Mouse (Mus musculus) cerebellum, adult 8-10 months (tissue): ENCODE measurements around the gene Xpot.

Source experiments
- DNase-seq: peaks from one replicate; pipeline ENCODE4 v3.0.0; 2022

Xpot gene

DNA sequence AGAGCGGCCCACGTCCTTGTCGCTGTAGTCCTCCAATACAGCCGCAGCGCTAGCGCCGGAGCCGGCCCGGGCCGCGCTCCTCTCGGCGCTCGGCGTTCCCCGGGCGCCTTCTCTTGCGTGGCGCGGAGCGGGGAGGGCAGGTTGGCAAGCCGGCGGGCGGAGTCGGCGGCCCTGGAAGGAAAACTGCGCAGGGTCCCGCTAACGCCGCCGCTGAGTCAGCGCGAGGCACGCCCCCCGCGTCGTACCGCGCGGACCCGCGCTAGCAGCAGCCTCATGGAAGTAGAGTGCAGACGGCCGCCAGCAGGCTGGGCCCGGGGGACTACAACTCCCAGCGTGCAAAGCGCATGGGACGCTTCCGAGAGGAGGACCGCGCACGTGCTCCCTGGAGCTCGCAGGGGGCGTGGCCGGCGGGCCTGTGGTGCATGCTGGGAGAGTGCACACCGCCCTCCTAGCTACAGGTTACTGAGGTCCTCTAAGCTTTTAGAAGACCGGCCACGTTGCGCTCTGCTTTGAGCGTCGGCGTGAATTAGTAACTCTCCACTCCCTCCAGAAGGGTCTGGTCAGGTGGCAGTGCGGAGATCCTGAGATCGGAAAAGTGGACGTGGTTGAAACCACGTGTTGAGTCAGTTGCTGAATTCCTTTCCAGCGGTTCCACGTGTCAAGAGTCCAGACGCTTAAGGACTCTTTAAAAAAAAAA, at the start of gene Xpot:
TSS of gene Xpot (minus strand) at position 147 of the 697 bp plus-strand sequence.
- DNase-seq: peak; percentile 98

DNA sequence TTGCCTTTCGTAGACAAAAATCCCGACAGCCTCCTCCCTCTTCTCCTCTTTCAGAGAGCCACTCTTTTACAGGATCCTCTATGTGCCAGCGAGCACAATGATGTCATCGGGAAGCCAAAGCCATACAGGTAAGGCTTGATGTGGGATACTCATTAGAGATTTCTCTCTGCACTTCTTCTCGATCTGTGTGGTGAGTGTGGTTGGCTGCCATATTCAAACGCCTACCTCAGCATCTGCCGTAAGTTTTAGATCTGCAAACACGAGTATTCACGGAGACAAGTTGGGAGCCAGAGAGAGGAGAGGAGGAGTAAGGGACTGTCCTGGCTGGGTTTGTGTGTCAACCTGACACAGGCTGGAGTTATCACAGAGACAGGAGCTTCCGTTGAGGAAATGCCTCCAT, 43.0 kb upstream of the Xpot start:
- DNase-seq: no peak

DNA sequence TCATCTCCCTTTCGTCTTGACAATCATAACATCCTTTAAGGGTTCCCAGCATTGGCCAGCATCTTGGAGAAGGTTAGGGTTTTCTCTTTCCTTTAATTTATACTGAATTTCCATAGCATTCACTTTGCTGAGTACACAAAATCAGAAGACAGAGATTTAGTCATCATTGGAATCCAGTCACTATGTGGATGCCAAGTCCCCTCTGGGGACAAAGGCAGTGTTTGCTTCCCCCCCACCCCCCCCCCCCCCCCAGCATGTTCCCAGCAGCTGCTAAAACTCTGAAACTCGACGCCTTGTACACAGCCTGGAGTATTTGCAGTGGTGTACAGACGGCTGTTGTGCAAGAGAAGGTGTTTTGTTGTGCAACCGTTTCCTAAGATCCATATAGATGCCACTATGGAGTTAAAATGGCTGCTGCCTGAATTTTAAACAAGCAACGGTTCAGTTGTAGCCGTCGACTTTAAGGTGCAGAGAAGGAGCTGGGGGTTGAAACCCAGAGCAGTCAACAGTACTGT, 39.6 kb upstream of the Xpot start:
- DNase-seq: no peak

DNA sequence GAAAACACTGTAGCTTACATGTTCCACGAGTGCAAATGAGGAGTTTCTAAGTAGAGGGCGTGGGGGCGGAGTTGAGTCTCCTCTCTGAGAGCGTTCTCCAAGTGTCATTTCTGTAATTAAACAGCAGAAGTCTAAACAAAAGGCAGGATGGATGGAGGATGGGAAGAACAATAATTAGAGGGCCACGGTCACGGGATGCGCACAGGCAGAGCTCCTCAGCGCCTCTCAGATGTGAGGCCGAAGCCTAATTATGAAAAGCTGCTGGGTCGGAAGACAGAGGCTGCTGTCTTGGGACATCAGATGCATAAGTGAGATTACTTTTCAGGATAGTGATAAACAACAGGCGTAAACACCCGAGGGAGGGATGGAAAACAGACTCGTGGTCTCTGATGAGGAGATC, 37.5 kb upstream of the Xpot start:
- no peak for DNase-seq

DNA sequence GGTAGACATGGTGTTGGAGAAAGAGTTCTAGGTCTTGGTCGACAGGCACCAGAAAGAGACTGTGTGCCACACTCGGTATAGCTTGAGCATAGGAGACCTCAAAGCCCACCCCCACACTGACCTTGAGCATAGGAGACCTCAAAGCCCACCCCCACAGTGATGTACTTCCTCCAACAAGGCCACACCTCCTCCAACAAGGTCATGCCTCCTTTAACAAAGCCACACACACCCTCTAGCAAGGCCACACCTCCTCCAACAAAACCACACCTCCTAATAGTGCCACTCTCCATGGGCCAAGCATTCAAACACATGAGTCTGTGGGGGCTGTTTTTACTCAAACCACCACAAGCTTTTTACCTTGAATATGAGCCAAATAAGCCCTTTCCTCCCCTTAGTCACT, 36.6 kb upstream of the Xpot start:
- no peak for DNase-seq

DNA sequence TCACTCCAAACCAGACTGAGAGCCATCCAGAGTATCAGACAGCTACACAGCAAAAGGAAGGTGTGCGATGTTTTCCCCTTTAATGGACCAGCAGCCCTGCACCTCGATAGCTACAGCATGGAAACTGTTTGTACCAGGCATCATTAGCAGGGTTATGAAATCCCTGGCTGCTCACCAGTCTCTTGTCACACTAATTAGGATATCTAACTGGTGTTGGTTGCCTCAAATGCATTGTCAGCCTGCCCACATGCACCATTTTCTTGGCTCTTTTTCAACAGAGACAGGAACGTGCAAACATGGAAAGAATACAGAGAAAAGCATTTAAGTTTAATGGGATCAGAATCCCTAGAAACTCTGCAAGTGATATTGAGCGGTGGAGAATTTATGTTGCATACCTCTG, 29.8 kb upstream of the Xpot start:
- no peak for DNase-seq

DNA sequence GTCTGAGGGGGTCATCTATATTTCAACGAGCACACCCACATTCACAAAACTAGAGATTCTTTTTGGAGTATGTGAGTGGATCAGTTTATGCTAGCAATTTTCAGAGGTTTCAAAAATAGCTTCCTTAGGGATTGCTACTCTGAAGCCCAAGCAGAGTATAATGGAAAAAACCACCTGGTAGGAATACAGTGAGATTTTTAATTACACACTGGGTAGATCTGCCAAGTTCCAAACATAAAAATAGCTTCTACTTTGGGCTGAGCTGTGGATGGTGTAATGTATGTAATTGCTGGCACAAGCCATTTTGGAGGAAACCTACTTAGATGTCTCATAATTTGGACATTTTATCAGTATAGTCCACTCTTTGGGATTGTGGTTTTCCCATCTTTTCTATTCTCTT, 26.9 kb upstream of the Xpot start:
- no peak for DNase-seq

DNA sequence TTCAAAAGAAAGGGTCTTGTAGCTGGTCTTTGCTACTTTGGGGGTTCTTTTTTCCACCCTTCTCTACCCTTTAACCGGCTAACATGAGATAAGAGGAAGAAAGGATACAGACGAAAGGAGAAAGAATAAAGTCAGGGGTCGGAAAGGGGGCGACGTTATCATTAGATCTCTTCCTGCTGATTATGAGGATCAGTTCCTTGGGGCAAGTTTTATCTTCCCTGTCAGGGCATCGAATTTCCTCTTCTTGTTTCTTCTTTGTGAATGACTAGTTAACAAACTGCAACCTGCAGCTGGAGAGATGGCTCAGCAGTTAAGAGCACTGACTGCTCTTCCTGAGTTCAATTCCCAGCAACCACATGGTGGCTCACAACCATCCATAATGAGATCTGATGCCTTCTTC, 20.2 kb upstream of the Xpot start:
- no peak for DNase-seq

DNA sequence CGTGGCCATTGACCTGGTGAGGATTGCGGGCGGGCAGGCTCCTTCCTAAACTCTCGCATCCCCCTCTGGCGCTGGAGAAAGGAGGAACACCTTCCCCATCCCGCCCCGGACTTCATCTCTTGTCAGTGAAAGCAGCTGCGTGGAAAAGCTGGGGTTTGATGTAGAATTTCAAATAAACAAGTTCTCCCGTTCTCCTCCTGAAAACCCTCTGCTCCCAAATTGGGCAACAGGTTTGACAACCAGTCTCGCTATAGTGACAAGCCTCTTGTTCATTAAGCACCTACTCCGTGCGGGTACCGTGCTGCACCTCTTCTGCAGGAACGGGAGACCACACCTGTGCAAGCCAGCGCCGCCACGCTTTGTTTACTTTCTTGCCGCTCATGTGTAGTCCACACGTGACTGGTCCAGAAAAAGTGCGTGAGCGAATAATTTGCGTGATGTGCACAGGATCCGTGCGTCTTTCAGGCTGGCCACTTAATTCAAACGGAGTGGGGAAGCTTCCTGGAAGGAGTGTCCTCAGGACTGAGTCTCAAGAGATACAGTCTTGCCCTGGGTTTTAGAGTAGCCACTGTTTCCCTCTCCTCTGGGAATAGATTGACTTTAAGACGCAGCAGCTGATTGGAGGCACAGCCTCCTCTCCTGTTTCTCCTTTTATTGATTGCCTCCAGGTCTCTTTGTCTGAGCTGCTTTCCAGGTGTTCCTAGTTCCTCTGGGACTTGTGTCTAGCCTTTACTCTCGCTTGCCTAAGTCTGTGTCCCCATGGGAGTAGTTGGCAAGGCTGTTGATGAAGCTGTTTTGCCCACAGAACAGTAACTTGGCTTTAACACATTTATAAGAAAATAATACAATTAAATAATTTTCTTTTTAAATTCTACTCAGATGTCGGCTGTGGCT, 16.2 kb upstream of the Xpot start:
- peak; percentile 11 for DNase-seq

DNA sequence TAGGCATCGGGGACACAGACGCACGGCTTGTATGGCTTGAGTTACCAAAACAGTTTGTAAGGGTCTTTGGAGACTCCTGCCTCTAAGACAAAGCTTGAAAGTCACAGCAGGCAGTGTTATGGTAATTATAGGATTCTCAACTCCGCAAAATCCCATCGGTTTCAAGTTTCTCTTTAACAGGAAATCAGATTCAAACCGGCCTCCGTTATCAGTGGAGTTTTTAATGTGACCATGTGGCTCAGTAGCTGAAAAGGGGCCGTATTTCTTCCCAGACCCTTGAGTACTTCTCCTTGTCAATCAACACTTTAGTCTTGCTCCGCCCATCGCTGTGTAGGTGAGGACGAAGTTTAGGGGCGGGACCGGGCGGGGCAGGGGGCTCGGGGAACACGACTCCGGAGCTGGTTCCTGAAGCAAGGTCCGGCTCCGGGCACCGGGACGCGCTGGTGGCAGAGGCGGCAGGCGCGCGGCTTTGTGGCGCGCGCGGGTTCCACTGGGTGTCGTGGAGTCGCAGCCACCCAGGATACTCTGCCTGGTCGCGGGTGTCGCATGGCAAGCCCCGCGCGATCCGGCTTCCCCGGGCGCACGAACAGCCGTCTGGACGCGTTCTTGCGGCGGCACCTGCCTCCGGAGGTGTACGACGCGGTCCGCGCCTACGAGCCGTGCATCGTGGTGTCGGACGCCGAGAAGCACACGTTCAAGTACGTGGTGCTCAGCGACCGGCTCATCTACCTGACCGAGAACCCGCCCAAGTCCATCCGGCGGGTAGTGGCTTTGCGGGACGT, 15.3 kb upstream of the Xpot start, which contains the start of gene D930020B18Rik:
TSS of gene D930020B18Rik (plus strand) at position 317 of the 782 bp plus-strand sequence.
- DNase-seq: peak; percentile 16

DNA sequence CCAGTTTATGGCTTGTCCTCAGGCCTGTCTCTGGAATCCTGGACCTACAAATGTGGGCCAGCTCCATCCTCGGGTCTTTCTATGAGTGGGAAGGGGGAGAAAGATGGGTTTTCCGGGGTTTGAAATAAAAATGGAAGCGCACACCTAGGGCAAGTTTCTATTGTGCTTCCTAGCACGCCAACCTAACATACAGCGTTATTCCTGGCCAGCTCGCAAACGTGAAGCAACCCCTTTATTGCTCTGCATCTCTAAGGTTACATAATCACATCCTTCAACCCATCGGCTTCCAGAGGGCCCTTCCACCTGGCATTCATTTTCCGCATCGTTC, 14.8 kb upstream of the Xpot start:
- DNase-seq: peak; percentile 6

DNA sequence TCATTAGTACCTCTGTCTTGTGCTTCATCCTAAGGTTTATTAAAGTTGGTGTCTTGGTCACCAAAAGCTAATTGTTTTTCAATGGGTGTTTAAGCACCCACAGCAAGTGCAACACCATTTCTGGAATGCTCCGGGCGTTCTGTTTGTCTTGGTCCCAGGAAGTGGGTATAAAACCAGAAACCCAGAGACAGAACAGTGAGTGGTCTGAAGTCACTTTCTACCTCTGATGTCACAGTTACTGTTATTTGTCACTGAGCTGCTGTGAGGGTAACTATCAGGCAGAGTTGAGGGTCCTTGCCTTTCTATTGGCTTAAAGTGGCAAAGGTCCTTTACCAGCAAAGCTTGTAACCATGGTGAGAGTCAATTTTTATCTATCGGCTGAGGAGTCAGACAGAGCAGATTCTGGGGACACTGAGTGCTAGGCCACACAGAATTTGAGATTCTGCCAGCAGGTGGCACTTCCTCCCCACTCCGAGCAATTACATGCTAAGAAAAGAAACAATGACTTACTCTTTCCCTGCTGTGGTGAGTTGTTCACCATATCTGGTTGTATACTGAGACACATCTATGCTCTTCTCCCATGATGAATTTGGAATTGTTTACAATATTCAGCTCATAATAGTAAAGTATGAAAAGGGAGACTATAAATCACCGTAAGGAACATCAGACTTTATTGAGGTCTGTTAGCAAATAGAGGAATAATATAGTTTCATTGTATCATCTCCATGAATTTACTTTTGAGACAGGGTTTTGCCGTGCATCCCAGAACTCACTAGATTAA, 14.2 kb upstream of the Xpot start:
- DNase-seq: peak; percentile 43

DNA sequence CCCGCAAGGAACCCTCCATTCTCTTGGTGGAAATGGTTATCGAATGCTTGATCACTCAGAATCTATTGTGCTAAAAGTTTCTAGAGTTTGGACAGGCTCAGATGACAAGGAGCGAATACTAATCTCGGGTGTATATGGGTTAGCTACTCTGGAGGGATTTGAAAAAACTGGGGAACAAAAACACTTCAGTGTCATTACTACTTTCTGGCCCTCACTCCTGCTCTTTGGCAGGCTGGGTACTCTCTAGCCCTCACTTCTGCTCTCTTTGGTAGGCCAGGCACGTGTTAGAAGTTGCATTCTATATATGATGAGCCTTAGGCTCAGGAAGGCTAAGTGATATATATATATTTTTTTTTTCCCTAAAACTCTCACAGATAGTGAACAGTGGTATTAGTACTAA, 13.4 kb upstream of the Xpot start:
- no peak for DNase-seq

DNA sequence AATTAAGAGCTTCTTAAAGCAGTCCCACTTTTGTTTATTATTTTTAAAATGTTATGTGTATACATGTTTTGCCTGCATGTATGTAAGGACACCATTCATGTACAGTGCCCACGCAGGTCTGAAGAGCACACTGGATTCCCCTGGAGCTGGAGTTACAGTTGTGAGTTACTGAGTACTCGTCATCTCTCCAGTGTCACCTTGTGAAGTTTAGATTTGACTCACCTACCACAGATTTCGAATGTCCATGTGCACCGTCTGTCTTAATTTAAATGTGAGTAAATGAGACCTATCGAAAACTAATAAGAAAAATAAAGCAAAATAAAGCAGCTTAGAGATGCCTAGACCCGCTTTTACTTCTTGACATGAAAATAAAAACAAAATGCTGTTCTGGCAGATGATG, 10.1 kb upstream of the Xpot start:
- DNase-seq: no peak

DNA sequence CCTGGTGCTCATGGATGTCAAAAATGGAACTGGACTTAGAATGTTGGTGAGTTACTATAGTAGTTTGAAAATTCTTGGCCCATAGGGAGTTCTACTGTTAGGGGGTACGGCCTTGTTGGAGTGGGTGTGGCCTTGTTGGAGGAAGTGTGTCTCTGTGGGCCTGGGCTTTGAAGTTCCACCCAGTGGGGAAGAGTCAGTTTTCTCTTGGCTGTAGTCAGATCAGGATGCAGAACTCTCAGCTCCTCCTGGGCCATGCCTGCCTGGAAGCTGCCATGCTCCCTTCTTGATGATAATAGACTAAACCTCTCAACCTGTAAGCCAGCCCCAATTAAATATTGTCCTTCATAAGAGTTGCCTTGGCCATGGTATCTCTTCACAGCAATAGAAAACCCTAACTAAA, 8.0 kb upstream of the Xpot start:
- DNase-seq: no peak

DNA sequence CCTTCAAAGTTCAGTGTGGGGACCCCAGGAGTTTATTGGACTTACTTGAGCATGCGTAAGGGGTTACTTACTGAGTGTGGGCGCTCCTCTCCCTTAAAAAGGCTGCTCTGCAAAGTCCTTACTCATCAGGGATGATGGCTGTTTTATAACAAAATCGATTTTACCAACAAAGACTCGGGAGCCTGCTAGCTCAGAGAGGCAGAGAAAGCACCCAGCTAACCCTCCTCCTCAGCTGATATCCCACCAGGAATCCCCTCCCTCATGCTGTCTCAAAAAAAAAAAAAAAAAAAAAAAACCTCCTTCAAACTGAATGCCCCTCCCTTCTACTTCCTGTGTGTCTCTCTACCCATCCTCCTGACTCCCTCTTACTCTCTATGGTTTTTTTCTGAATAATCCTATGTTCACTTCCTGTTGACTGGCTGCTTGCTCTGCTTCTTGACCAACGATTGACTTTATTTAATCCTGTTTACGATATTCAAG, 2.5 kb upstream of the Xpot start:
- no peak for DNase-seq

DNA sequence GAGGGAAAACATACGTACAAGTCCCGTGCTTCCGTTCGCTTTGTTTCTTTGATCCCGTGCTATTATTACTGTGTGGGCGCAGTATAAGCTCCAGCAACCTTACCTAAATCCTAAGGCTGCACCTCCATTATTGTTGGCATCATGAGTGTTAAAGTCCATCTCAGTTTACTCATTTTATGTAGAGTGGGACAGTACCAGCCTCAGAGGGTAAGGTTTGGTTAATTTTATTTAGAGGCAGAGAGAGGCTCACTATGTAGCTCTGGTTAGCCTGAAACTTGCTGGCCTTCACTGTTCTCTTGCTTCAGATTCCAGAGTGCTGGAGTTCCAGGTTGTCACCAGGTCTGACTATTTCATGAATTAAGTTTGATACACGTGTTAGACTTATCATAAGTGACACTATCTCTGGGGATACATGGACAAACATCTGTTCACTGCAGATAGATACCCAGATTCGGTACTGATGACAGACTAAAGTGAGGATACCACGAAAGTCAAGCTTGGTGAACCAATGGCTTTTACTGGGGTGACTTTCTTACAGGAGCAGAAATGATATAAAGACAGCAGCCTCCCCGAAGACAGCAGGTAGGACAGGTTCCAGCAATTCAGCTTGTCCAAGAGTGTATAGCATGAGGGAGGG, 1.2 kb upstream of the Xpot start:
- DNase-seq: peak; percentile 12

DNA sequence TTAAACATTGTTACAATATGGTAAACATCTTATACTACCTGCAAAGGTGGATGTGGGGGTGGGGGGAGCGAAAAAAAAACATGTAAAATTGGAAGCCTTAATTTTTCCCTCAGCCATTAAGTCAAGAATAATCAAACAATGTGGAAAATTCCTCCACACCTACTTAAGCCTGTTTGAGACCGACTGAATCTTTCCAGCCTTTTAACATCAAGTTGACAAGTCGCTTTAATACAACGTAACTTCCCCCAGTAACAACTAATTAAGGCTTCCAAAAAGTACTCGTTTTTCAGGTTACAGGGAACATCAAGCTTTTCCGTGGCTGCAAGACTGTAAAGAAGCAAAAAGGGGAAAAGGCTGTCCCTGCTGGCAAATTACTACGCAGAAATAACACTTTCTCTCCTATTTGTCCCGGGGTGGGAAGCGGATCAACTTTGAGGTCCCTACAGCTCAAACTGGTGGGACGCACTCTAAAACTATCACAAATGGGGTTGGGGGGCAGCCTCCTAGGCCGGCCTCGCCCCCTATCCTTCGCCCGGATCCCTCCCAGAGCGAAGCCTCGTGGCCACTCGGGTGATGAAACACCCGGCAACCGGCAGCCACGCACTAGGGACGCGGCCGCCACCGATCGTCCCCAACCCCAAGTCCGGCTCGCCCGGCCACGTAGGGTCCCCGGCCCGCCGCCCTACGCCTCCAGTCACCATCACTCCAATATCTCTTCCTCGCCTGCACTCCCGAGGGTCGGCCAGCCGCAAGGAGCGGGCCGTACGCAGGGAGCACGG, 536 bp downstream of the Xpot start:
- no peak for DNase-seq

DNA sequence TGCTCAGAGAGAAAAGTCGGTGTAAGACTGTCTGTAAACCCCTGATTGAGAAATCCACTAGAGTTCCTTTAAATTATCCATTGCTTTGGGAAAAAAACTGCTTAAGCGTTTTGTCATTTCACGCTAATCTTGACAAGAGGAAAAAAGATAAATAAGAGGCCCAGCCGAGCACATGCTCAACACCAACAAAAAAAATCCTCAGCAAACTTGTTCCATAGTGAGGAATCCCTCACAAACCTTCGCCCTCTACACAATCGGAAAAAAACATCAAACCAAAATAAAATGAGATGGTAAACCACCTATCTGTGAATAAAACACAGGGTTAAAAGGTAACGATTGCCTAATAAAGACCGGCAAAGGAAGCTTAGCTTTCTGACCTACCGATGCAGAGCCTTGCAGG, 1.1 kb downstream of the Xpot start:
- DNase-seq: no peak

DNA sequence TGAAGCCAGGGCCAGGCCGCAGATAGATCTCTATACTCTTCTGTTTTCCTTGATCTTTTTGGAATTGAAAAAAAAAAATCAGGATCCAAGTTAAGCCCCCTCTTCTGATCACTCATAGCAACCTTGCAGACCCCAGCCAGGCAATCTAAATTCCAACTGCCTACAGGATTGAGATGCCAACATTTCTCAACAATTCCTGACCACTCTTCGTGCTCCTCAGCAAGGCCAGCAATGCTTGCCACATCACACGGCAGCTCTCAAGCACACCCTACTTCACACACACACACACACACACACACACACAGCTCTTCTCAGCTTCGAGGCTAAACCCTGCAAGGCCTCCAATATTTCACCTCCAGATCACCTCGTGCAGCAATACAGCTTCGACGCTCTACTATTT, 2.5 kb downstream of the Xpot start:
- DNase-seq: no peak

DNA sequence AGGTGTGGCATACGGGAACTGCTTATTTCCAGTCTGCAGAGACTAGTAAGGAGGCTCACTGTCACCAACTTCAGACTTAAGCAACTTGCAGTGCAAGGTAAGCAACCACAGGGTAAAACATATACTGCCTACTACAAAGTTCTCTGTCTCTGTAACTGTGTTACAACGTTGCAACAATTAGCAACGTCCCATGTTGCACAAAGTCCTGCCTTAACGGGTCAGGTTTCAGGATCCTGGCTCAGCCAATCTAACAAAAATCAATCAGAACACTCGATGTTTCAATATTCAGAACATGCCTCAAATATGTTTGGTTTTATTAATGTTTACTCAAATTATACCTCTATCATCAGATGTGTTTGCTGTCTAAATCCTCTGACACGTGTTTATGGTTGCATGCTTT, 3.7 kb downstream of the Xpot start:
- DNase-seq: no peak
